Mouse (Mus musculus) subcutaneous adipose tissue, adult 2 months (tissue): ENCODE data around the gene Phgdh. TPM values are rescaled to one million over a fixed set of nuclear protein-coding genes. Genes with fewer than 3 reads are reported as not detected.

Experiments
- polyA plus RNA-seq: library from polyadenylated mRNA; depleted of rRNA; stranded (reverse); fragments of >200 nt; gene quantifications from 2 replicates; pipeline ENCODE4 v1.2.3, GENCODE M21; 2012; ENCODE audit warnings: low replicate concordance; rRNA removed

Gene Phgdh
- 150 and 590 TPM in 2 replicates for polyA plus RNA-seq

DNA sequence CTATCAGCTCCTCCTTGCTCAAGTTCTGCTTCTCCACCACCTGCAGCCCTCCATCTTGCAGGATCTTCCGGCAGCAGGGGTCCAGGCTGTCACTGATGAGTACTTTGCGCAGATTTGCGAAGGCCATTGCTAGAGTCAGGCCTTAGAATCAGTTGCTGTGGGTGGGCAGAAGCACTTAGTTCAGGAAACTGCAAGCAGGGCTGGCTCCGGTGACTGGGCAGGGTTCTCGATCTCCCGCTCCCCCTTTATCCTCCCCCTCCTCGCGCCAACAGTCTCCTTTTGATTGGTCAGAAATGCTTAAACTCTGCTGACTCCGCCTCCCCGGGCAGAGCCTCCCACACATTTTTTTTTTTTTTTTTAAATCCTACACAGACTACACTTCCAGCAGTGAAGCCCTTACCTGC is at the start of gene Phgdh:
Phgdh (minus strand) TSS at position 285 of the 404 bp plus-strand sequence.

DNA sequence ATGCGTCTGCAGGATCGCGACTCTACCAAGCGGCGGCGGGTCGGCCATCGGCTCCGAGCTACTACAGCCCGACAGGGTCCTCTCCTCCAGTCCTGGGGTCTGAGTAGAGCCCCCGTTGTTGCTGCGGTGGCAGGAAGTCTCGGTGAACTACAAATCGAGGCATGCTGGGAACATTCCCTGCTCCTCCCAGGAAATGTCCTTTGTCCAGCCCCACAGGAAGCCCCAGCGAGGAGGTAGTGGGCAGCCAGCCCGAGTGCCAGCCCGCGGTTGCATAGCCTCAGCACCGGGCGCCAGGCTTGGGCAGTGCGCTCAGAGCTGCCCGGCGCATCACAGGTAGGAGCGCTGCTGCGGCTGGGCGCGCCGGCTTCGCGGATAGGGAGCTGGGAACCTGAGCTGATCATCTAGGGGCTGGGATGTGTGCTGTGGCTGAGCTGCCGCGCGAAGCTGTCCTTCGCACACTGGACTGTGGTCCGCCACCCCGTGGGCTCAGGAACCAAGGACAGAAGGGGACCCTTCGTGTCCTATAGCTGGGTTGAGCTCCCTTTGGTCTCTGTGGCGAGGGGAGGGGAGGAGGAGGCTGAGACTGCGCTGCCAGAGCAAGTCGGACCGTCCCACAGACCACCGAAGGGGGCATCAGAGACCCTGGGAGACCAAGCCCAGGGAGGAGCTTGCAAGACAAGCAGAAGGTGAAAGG is 42.6 kb upstream of the Phgdh start, which contains the start of gene Zfp697:
Zfp697 (plus strand) TSS at position 216 of the 694 bp plus-strand sequence.

DNA sequence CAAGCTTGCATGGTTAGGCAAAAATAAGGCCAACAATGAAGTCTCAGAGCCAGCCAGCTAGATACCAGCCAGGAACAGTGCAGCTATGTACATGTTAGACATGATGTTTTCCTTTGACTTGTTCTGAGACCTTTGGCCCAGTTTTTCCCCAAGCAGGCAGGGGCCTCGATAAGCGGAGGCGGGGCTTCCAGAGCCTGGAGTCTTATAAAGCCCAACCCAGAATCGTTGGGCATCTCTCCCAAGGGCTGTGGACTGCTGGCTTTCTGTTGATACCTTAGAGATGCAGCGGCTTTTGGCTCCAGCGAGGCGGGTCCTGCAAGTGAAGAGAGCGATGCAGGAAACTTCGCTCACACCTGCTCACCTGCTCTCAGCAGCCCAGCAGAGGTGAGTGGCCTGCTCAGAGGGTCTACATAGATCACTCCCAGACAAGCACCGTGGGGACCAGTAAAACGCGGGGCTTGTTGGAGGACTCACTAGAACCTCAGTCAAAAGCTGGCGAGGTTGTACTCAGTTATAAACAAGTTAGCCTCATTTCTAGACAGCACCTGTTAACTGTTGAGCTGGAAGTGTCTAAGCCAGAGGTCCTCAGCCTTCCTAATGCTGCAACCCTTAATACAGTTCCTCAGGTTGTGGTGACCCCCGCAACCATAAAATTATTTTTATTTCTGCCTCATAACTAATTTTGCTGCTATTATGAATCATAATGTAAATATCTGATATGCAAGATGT is 59.4 kb downstream of the Phgdh start, which contains the start of gene Hmgcs2:
Hmgcs2 (plus strand) TSS at position 232 of the 729 bp plus-strand sequence.

Other genes starting within 250 kb of the Phgdh start
- not detected in 2 replicates for gene Adam30, start 179.4 kb downstream of the Phgdh start, polyA plus RNA-seq
- not detected in 2 replicates for gene Reg4, start 117.8 kb downstream of the Phgdh start, polyA plus RNA-seq
- 8.4 and 27.1 TPM in 2 replicates for gene Hmgcs2, start 59.6 kb downstream of the Phgdh start, polyA plus RNA-seq
- 5.8 and 5.9 TPM in 2 replicates for gene Zfp697, start 42.5 kb upstream of the Phgdh start, polyA plus RNA-seq
- not detected in 2 replicates for gene Gm4450, start 117.1 kb upstream of the Phgdh start, polyA plus RNA-seq
- not detected in 2 replicates for gene Hsd3b4, start 170.5 kb upstream of the Phgdh start, polyA plus RNA-seq
- gene Gm10681, start 248.8 kb upstream of the Phgdh start, polyA plus RNA-seq: not detected in 2 replicates